Mouse (Mus musculus) cerebellum, postnatal 36 days (tissue): ENCODE results near the gene Olfr110.
"Not testable (repeated sequence)": the region's sequence is repeated elsewhere in the genome, so short reads cannot be mapped to it uniquely, and the experiment has no call there.

Experiments
- DNase-seq, 2 experiments: peaks; one replicate each; pipeline ENCODE4 v3.0.0; 2021 to 2022; ENCODE audit warnings: mixed read lengths in 2 of 2

The Olfr110 gene

GRCm38 (mm10) chr17:37491930-37492518 is at the start of gene Olfr110:
Gene Olfr110 (plus strand): TSS chr17:37492468.
- no peak for DNase-seq

- no peak for DNase-seq
Observed at GRCm38 (mm10) chr17:37445180-37445579, 47.1 kb upstream of the Olfr110 start, which contains the start of gene Olfr108. Gene Olfr108 (plus strand): TSS chr17:37445480.

- no peak for DNase-seq
Observed at GRCm38 (mm10) chr17:37458616-37459015, 33.7 kb upstream of the Olfr110 start, which contains the start of gene Olfr109. Gene Olfr109 (plus strand): TSS chr17:37458916.

GRCm38 (mm10) chr17:37483452-37483851 is 8.8 kb upstream of the Olfr110 start, which contains the start of gene H2-M2:
Gene H2-M2 (minus strand): TSS chr17:37483552.
- DNase-seq, result no peak

GRCm38 (mm10) chr17:37507730-37508129 is 15.5 kb downstream of the Olfr110 start, which contains the start of gene Olfr111:
Gene Olfr111 (plus strand): TSS chr17:37508030.
- no peak for DNase-seq

- not testable (repeated sequence) for DNase-seq
Observed at GRCm38 (mm10) chr17:37524612-37525011, 32.3 kb downstream of the Olfr110 start.

- DNase-seq, result not testable (repeated sequence)
Observed at GRCm38 (mm10) chr17:37525427-37525826, 33.2 kb downstream of the Olfr110 start.

GRCm38 (mm10) chr17:37535173-37535572 is 42.9 kb downstream of the Olfr110 start:
- DNase-seq, result no peak

GRCm38 (mm10) chr17:37538416-37538815 is 46.1 kb downstream of the Olfr110 start:
- DNase-seq, result not testable (repeated sequence)

GRCm38 (mm10) chr17:37541454-37542119 is 49.3 kb downstream of the Olfr110 start:
- DNase-seq, result no peak

GRCm38 (mm10) chr17:37543800-37544435 is 51.6 kb downstream of the Olfr110 start:
- DNase-seq, result no peak
